Mouse (Mus musculus) spleen, adult 10 weeks (tissue): ENCODE results near the gene Gm11116. TPM values are rescaled to one million over a fixed set of nuclear protein-coding genes. Genes with fewer than 3 reads are reported as not detected.

Experiments used
- polyA plus RNA-seq: library from polyadenylated mRNA; stranded (reverse); fragments of 350-450 nt; fragmentation: Illumina TruSeq; extraction: RNeasy Lipid Tissue Mini Kit (QIAGEN cat#74804); gene quantifications from one replicate; pipeline ENCODE4 v1.2.3, GENCODE M21; 2015; ENCODE audit warnings: low replicate concordance; ENCODE audit not compliant: insufficient read depth

Gene Gm11116
- not detected for polyA plus RNA-seq

DNA sequence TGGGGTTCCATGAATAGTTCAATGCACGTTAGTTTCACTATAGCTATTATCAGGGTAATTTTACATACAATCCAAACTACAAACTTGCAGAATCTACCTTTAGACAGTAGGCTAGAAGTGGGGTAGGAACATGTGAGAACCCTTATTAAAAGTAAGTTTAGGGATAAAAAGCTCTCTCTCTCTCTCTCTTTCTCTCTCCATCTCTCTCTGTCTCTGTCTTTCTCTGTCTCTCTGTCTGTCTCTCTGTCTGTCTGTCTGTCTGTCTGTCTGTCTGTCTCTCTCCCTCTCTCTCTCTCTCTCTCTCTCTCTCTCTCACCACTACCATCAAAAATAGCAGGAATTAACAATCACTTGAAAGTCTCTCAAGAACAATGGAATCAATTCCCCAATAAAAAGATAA lies at the start of gene Gm11116:
Gm11116 (minus strand) TSS at position 101 of the 400 bp plus-strand sequence.

DNA sequence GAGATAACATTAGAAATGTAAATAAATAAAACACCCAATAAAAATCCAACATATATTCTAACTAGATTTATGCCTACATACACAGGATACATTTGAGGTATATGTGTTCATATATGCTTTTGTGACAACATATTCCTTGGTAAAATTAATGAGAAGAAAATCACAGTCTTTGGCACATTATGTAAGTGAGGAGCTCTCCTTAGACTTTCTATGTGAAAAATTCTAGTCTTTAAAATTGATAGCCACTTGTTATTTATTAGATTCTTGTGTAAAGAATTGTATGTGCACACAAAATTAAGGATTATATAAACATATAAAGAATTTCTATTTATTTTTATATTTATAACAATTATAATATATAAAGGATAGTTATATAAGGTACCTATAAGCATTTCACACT lies 42.7 kb upstream of the Gm11116 start, which contains the start of gene Gm11115:
Gm11115 (minus strand) TSS at position 101 of the 400 bp plus-strand sequence.

DNA sequence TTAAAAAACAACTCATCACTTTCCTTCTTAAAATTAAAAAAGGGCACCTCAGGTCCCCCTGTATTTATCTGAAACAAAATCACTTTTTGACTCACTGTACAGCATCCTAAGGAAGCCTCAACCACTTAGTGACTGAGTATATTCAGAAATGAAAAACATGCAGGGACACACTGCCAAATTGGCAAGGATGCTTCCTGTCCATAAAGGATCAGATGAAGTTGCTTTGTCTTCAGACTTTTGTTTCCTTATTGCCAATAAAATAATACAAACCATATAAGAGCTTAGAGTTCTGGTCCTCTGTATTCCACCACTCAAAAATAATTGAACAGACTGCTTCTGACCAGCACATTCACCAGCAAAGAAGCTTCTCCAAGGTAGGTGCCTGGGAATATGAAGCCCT lies 25.1 kb downstream of the Gm11116 start, which contains the start of gene Smr2:
Smr2 (plus strand) TSS at position 301 of the 400 bp plus-strand sequence.

Other genes starting within 250 kb of the Gm11116 start
- not detected for gene Odam, start 226.5 kb downstream of the Gm11116 start, polyA plus RNA-seq
- gene Csn3, start 186.0 kb downstream of the Gm11116 start, polyA plus RNA-seq = not detected
- not detected for gene 2310003L06Rik, start 142.1 kb downstream of the Gm11116 start, polyA plus RNA-seq
- gene Gm28434, start 142.0 kb downstream of the Gm11116 start, polyA plus RNA-seq = not detected
- not detected for gene Cabs1, start 132.1 kb downstream of the Gm11116 start, polyA plus RNA-seq
- not detected for gene Smr3a, start 109.0 kb downstream of the Gm11116 start, polyA plus RNA-seq
- gene Smr2, start 25.0 kb downstream of the Gm11116 start, polyA plus RNA-seq = not detected
- gene Gm11115, start 42.6 kb upstream of the Gm11116 start, polyA plus RNA-seq = not detected
- not detected for gene Gm7714, start 157.4 kb upstream of the Gm11116 start, polyA plus RNA-seq
- not detected for gene Prol1, start 205.8 kb upstream of the Gm11116 start, polyA plus RNA-seq